In the genomic region with DNA sequence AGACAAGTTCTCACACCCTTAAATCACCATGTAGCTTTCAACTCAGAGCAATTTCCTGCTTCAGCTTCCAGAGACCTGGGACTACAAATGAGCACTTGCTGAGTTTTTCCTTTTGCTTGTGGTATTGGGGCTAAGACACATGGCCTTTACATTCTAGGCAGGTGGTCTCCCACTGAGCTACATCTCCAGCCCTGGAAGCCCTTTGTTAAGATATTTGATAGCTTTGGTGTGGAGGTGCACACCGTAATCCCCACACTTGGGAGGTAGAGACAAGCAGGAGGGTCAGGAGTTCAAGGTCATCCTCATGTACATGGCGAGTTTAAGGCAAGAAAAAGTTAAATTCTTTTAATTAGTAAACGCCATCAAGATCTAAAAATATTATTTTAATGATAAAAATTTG, we compare ENCODE assay signal across 15 mouse cellular contexts.
"Had no signal": no experiment of that assay in that cellular context is flagged by ENCODE, and none has a peak within 500 bp of the region (broad histone marks: within the 10 kb centered on the region; RNA-seq: fewer than 3 reads in every experiment).

No protein-coding gene starts in this region.

- H3K4me3 ChIP-seq: liver, embryonic 13.5 days; midbrain, embryonic 12.5 days; midbrain, embryonic 15.5 days; neural tube, embryonic 12.5 days; neural tube, embryonic 15.5 days had no signal

- H3K9me3 ChIP-seq: liver, embryonic 13.5 days; midbrain, embryonic 12.5 days; midbrain, embryonic 15.5 days; neural tube, embryonic 12.5 days; neural tube, embryonic 15.5 days had no signal

- H3K4me2 ChIP-seq: liver, embryonic 13.5 days; midbrain, embryonic 12.5 days; midbrain, embryonic 15.5 days; neural tube, embryonic 12.5 days; neural tube, embryonic 15.5 days had no signal

- H3K9ac ChIP-seq: liver, embryonic 13.5 days; midbrain, embryonic 12.5 days; midbrain, embryonic 15.5 days; neural tube, embryonic 12.5 days; neural tube, embryonic 15.5 days had no signal

- ATAC-seq: midbrain, embryonic 15.5 days had no signal

- H3K27me3 ChIP-seq: liver, embryonic 13.5 days; midbrain, embryonic 12.5 days; midbrain, embryonic 15.5 days; neural tube, embryonic 12.5 days; neural tube, embryonic 15.5 days had no signal

- H3K27ac ChIP-seq: liver, embryonic 13.5 days; midbrain, embryonic 12.5 days; midbrain, embryonic 15.5 days; neural tube, embryonic 12.5 days; neural tube, embryonic 15.5 days had no signal

- DNase-seq: kidney, adult 9 months; kidney, postnatal 14 days; kidney, postnatal 4 days; liver, embryonic 13.5 days; lung, adult 2 months; lung, postnatal 14 days; lung, postnatal 4 days; right cerebral cortex, postnatal 14 days; right cerebral cortex, postnatal 4 days; thymus, adult 18-20 months; thymus, postnatal 36 days had no signal
